Mouse (Mus musculus) brown adipose tissue, adult 24 weeks (tissue): ENCODE data around the gene Stx3. TPM values are rescaled to one million over a fixed set of nuclear protein-coding genes. Genes with fewer than 3 reads are reported as not detected.

Source experiments
- H3K27ac ChIP-seq: fragments of 200-500 bp; replicated peaks from 2 replicates; pipeline ENCODE4 v1.5.1; 2012; ENCODE audit warnings: low read depth, mild to moderate bottlenecking, low read length
- H3K4me1 ChIP-seq: fragments of 200-500 bp; 2 replicates; pipeline ENCODE4 v1.6.1; 2012; ENCODE audit warnings: low read length, mixed read lengths; ENCODE audit not compliant: control insufficient read depth, insufficient read depth, insufficient read length
- H3K4me3 ChIP-seq: fragments of 200-500 bp; 2 replicates; pipeline ENCODE4 v1.5.1; 2012; ENCODE audit warnings: low read depth, mild to moderate bottlenecking, low read length, moderate library complexity; ENCODE audit not compliant: insufficient read depth
- polyA plus RNA-seq: library from polyadenylated mRNA; stranded (reverse); fragments of >200 nt; gene quantifications from 2 replicates; pipeline ENCODE4 v1.2.4, GENCODE M21; 2012; ENCODE audit not compliant: missing spikeins, insufficient read depth, insufficient read length

Gene Stx3
- polyA plus RNA-seq, 1 experiment: 1.2 TPM

GRCm38 (mm10) chr19:11814742-11815333 lies 4.4 kb downstream of the Stx3 start:
- 0 out of 2 replicates have a peak overlapping the region, but pooled peaks have one; percentile 5 for H3K27ac ChIP-seq
- H3K4me1 ChIP-seq: peaks cover 13% of the 10 kb centered on the region
- no peak overlapping the region for H3K4me3 ChIP-seq

- peaks cover 13% of the 10 kb centered on the region for H3K4me1 ChIP-seq
- H3K4me3 ChIP-seq: peak overlapping the region; percentile 24; the same call in 1 of the 2 replicates
- H3K27ac ChIP-seq: peak overlapping the region; percentile 88
Measured at GRCm38 (mm10) chr19:11813649-11814048, 5.6 kb downstream of the Stx3 start.

GRCm38 (mm10) chr19:11813136-11813535 lies 6.1 kb downstream of the Stx3 start:
- Histone ChIP-seq H3K27ac (0 out of 2 replicates have a peak overlapping the region, but pooled peaks have one; percentile 26), H3K4me3 (no peak overlapping the region), H3K4me1 (peaks cover 14% of the 10 kb centered on the region)

- Histone ChIP-seq H3K27ac (peak overlapping the region; percentile 67; the same call in 1 of the 2 replicates), H3K4me3 (no peak overlapping the region), H3K4me1 (peaks cover 19% of the 10 kb centered on the region)
Measured at GRCm38 (mm10) chr19:11811688-11812365, 7.4 kb downstream of the Stx3 start.

GRCm38 (mm10) chr19:11810856-11811255 lies 8.3 kb downstream of the Stx3 start:
- H3K4me1 ChIP-seq: peaks cover 19% of the 10 kb centered on the region
- peak overlapping the region; percentile 74 for H3K27ac ChIP-seq
- no peak overlapping the region for H3K4me3 ChIP-seq

- H3K4me3 ChIP-seq: no peak overlapping the region
- peaks cover 18% of the 10 kb centered on the region for H3K4me1 ChIP-seq
- H3K27ac ChIP-seq: peak overlapping the region; percentile 74
Measured at GRCm38 (mm10) chr19:11810003-11810758, 9.0 kb downstream of the Stx3 start.

- Histone ChIP-seq H3K27ac (no peak overlapping the region), H3K4me1 (peaks cover 22% of the 10 kb centered on the region), H3K4me3 (no peak overlapping the region)
Measured at GRCm38 (mm10) chr19:11808452-11808851, 10.8 kb downstream of the Stx3 start.

GRCm38 (mm10) chr19:11807822-11808221 lies 11.4 kb downstream of the Stx3 start:
- Histone ChIP-seq H3K27ac (no peak overlapping the region), H3K4me3 (no peak overlapping the region), H3K4me1 (peaks cover 22% of the 10 kb centered on the region)

- Histone ChIP-seq H3K4me3 (no peak overlapping the region), H3K27ac (no peak overlapping the region), H3K4me1 (peaks cover 22% of the 10 kb centered on the region)
Measured at GRCm38 (mm10) chr19:11807251-11807650, 12.0 kb downstream of the Stx3 start.

- Histone ChIP-seq H3K4me1 (peaks cover 11% of the 10 kb centered on the region; the same call in 1 of the 2 replicates), H3K4me3 (no peak overlapping the region), H3K27ac (peak overlapping the region; percentile 71)
Measured at GRCm38 (mm10) chr19:11804423-11804822, 14.8 kb downstream of the Stx3 start.

GRCm38 (mm10) chr19:11800531-11801315 lies 18.5 kb downstream of the Stx3 start:
- no peak overlapping the region for H3K4me3 ChIP-seq
- no peak overlapping the region; the same call in 1 of the 2 replicates for H3K27ac ChIP-seq
- peaks cover 5% of the 10 kb centered on the region; the same call in 1 of the 2 replicates for H3K4me1 ChIP-seq

- no peaks in the 10 kb centered on the region for H3K4me1 ChIP-seq
- H3K27ac ChIP-seq: no peak overlapping the region
- H3K4me3 ChIP-seq: no peak overlapping the region
Measured at GRCm38 (mm10) chr19:11794447-11794846, 24.8 kb downstream of the Stx3 start.

GRCm38 (mm10) chr19:11793741-11794359 lies 25.4 kb downstream of the Stx3 start:
- Histone ChIP-seq H3K27ac (no peak overlapping the region), H3K4me1 (no peaks in the 10 kb centered on the region), H3K4me3 (no peak overlapping the region)

GRCm38 (mm10) chr19:11791825-11792224 lies 27.4 kb downstream of the Stx3 start:
- Histone ChIP-seq H3K27ac (no peak overlapping the region), H3K4me3 (no peak overlapping the region), H3K4me1 (no peaks in the 10 kb centered on the region)
